Mouse (Mus musculus) neural tube, embryonic 13.5 days (tissue): ENCODE results near the gene 4930412O13Rik. TPM values are rescaled to one million over a fixed set of nuclear protein-coding genes. Genes with fewer than 3 reads are reported as not detected.
A peak's percentile ranks its signal among the peaks of the same experiment; 100 is the strongest.

ENCODE experiments used
- ATAC-seq: fragments of 200-750 bp; cut with Nextera tagmentation; 2 replicates; pipeline ENCODE4 v1.8.0; 2017; ENCODE audit warnings: low read depth, mild to moderate bottlenecking, moderate TSS enrichment, moderate library complexity
- H3K27ac ChIP-seq: fragments of 300-500 bp; sonication (generic); replicated peaks from 2 replicates; pipeline ENCODE4 v1.5.1; 2015; ENCODE audit warnings: moderate library complexity, mild to moderate bottlenecking, inconsistent platforms
- H3K27me3 ChIP-seq: fragments of 300-500 bp; sonication (generic); 2 replicates; pipeline ENCODE4 v1.6.1; 2015; ENCODE audit warnings: mild to moderate bottlenecking, inconsistent platforms
- H3K36me3 ChIP-seq: fragments of 300-500 bp; sonication (generic); 2 replicates; pipeline ENCODE4 v1.6.1; 2015; ENCODE audit warnings: mild to moderate bottlenecking, inconsistent platforms
- H3K4me1 ChIP-seq: fragments of 300-500 bp; sonication (generic); replicated peaks from 2 replicates; pipeline ENCODE4 v1.6.1; 2015; ENCODE audit warnings: inconsistent platforms
- H3K4me2 ChIP-seq: fragments of 300-500 bp; sonication (generic); 2 replicates; pipeline ENCODE4 v1.6.1; 2015; ENCODE audit warnings: inconsistent platforms, mild to moderate bottlenecking, moderate library complexity
- H3K4me3 ChIP-seq: fragments of 300-500 bp; sonication (generic); 2 replicates; pipeline ENCODE4 v1.5.1; 2015; ENCODE audit warnings: mild to moderate bottlenecking, inconsistent platforms
- H3K9ac ChIP-seq: fragments of 300-500 bp; sonication (generic); 2 replicates; pipeline ENCODE4 v1.6.1; 2015; ENCODE audit warnings: moderate library complexity, mild to moderate bottlenecking, inconsistent platforms
- H3K9me3 ChIP-seq: fragments of 300-500 bp; sonication (generic); 2 replicates; pipeline ENCODE4 v1.6.1; 2016; ENCODE audit warnings: inconsistent platforms
- WGBS: fragments of 180-500 bp; shearing (Covaris S2); methylation state at CpG from one replicate; pipeline ENCODE4 v1.1.7; 2015; 5-methylcytosine and 5-hydroxymethylcytosine counted together
- polyA plus RNA-seq: library from polyadenylated mRNA; unstranded; fragments of >200 nt; fragmentation: Nextera tagmentation; extraction: Ambion mirVana; gene quantifications from 2 replicates; pipeline ENCODE4 v1.2.1, GENCODE M21; 2015

The 4930412O13Rik gene
- polyA plus RNA-seq, 1 experiment from 2014 or later: 0.29 TPM

DNA sequence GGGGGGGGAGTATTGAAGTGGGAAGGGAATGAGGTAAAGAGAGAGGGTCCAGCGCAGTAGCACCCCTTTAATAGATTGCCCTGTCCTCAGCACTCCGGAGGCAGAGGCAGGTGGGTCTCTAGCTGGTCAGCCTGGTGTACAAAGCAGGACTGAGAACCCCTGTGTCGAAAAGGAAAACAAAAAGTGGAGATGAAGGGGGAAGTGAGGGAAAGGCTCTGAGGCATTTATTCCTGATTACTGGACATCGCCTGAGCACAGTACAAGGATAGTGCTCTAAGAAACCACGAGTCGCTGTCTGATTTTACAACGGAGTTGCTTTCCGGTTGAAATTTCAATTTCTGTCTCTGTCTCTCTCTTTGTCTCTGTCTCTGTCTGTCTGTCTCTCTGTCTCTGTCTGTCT is 9.2 kb downstream of the 4930412O13Rik start:
- H3K36me3 ChIP-seq: no peaks in the 10 kb centered on the region
- H3K9me3 ChIP-seq: no peaks in the 10 kb centered on the region
- WGBS: 5% methylated on average over 8 of the region's 8 CpGs
- H3K9ac ChIP-seq: no peak overlapping the region
- no peak overlapping the region for H3K4me3 ChIP-seq
- no peak overlapping the region for H3K27ac ChIP-seq
- ATAC-seq: no peak
- H3K27me3 ChIP-seq: peaks cover 96% of the 10 kb centered on the region
- H3K4me2 ChIP-seq: no peak overlapping the region
- 0 out of 2 replicates have a peak, but pooled peaks cover 7% of the 10 kb centered on the region for H3K4me1 ChIP-seq

- H3K4me1 ChIP-seq: peaks cover 8% of the 10 kb centered on the region
- H3K27me3 ChIP-seq: peaks cover 96% of the 10 kb centered on the region
- no peak overlapping the region for H3K4me3 ChIP-seq
- no peaks in the 10 kb centered on the region for H3K36me3 ChIP-seq
- no peak overlapping the region for H3K4me2 ChIP-seq
- H3K27ac ChIP-seq: no peak overlapping the region
- H3K9ac ChIP-seq: no peak overlapping the region
- WGBS: under 1% methylated on average over 5 of the region's 5 CpGs
- ATAC-seq: no peak
- no peaks in the 10 kb centered on the region for H3K9me3 ChIP-seq
Measured at GRCm38 (mm10) chr2:9890906-9891305, 9.9 kb downstream of the 4930412O13Rik start.

- Histone ChIP-seq H3K36me3 (no peaks in the 10 kb centered on the region), H3K27ac (no peak overlapping the region), H3K9me3 (no peaks in the 10 kb centered on the region), H3K9ac (no peak overlapping the region), H3K4me3 (no peak overlapping the region), H3K27me3 (peaks cover 96% of the 10 kb centered on the region), H3K4me2 (no peak overlapping the region), H3K4me1 (peaks cover 12% of the 10 kb centered on the region)
- no peak for ATAC-seq
- 3% methylated on average over 7 of the region's 7 CpGs for WGBS
Measured at GRCm38 (mm10) chr2:9892541-9892940, 11.5 kb downstream of the 4930412O13Rik start.

DNA sequence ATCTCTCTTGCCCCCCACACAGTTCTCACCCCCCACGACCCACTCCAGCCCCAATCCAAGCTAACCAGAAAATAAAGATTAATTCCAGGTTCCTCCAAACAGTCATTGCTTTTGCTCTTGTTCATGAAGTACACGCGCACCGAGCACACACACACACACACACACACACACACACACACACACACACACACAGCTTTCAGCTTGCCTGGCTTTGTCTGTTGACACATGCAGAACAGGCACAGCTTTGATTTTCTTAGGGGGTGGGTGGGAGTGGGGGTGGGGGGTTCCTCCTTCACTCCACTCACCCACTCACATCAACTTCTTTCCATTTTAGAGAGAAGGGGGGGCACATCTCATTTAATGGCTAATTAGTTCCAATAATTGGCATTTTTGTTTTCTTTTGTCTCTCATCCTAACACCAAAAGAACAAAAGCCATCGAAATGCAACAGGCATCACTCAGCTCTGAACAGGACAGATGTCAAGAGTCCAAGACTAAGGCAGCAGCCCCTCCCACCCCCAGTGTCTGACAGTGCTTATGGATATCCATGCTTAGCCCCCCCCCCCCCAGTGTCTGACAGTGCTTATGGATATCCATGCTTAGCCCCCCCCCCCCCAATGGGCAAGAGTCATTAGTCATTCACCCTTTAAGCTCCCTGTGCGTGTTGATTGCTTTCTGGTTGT is 12.4 kb downstream of the 4930412O13Rik start:
- no peak for ATAC-seq
- Histone ChIP-seq H3K36me3 (no peaks in the 10 kb centered on the region), H3K4me3 (no peak overlapping the region), H3K4me2 (no peak overlapping the region), H3K27me3 (peaks cover 96% of the 10 kb centered on the region), H3K9ac (no peak overlapping the region), H3K27ac (no peak overlapping the region), H3K9me3 (no peaks in the 10 kb centered on the region), H3K4me1 (peaks cover 12% of the 10 kb centered on the region)
- 0% methylated on average over 6 of the region's 6 CpGs for WGBS

- under 1% methylated on average over 19 of the region's 19 CpGs for WGBS
- Histone ChIP-seq H3K36me3 (no peaks in the 10 kb centered on the region), H3K27me3 (peaks cover 96% of the 10 kb centered on the region), H3K9me3 (no peaks in the 10 kb centered on the region), H3K4me1 (peaks cover 5% of the 10 kb centered on the region), H3K27ac (no peak overlapping the region), H3K4me3 (no peak overlapping the region), H3K4me2 (no peak overlapping the region), H3K9ac (no peak overlapping the region)
- no peak for ATAC-seq
Measured at GRCm38 (mm10) chr2:9894836-9895593, 14.0 kb downstream of the 4930412O13Rik start.

GRCm38 (mm10) chr2:9896097-9896770 is 15.2 kb downstream of the 4930412O13Rik start:
- no peak overlapping the region for H3K9ac ChIP-seq
- 0 out of 2 replicates have a peak overlapping the region, but pooled peaks have one; percentile 14 for H3K4me2 ChIP-seq
- 0 out of 2 replicates have a peak, but pooled peaks have one; percentile 13 for ATAC-seq
- under 1% methylated on average over 22 of the region's 22 CpGs for WGBS
- H3K9me3 ChIP-seq: no peaks in the 10 kb centered on the region
- H3K36me3 ChIP-seq: no peaks in the 10 kb centered on the region
- H3K27me3 ChIP-seq: peaks cover 91% of the 10 kb centered on the region
- H3K4me3 ChIP-seq: no peak overlapping the region
- peaks cover 5% of the 10 kb centered on the region for H3K4me1 ChIP-seq
- no peak overlapping the region for H3K27ac ChIP-seq

GRCm38 (mm10) chr2:9897846-9898245 is 16.8 kb downstream of the 4930412O13Rik start:
- peaks cover 91% of the 10 kb centered on the region for H3K27me3 ChIP-seq
- WGBS: 4% methylated on average over 8 of the region's 8 CpGs
- peaks cover 5% of the 10 kb centered on the region for H3K4me1 ChIP-seq
- no peak for ATAC-seq
- no peak overlapping the region for H3K27ac ChIP-seq
- no peak overlapping the region for H3K9ac ChIP-seq
- no peaks in the 10 kb centered on the region for H3K9me3 ChIP-seq
- no peak overlapping the region for H3K4me3 ChIP-seq
- H3K4me2 ChIP-seq: no peak overlapping the region
- no peaks in the 10 kb centered on the region for H3K36me3 ChIP-seq

DNA sequence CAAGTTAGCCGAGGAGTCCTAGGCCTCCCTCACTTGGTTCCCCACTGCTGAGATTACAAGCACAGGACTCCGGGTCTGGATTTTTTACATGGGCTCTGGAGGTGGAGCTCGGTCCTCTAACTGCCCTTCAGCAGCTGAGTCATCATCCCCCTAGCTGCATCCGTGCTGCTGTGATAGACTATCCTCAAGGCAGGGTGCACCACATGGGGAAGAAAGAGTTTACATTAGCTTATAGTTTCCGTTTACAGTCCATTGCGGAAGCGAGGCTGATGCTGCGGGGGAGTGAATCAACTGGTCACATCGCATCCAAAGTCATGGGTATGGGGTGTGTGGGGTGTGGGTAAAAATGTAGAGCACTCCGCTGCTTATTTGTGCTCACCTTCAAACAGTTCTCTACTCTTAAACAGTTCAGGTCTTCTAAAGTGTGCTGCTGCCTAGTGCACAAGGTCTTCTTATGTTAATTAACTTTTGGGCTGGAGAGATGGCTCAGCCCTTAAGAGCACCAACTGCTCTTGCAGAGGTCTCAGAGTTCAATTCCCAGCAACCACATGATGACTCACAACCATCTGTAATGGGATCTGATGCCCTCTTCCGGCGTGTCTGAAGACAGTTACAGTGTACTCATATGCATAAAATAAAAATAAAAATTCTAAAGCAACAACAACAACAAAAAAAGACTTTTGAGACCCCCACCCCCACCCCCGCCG is 23.0 kb downstream of the 4930412O13Rik start:
- WGBS: 67% methylated on average over 14 of the region's 14 CpGs
- no peak for ATAC-seq

DNA sequence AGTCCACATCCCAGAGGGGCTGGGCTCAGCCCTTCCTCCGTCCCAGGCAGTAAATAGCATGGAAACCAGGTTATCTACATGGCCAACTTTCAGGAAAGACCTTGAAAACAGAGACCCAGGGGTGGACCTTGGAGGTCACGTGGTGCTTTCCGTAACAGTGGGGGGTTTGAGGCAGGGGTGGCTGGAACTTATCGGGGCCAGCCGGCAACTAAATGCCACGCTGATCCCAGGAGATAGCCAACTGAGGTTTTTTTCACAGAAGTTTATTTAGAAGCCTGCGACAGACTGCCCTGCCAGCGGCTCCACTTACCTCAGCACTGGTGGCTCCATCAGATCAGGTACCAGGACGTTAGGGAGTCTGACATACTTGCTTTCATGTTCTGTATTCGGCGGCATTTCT is 24.9 kb downstream of the 4930412O13Rik start:
- 9% methylated on average over 11 of the region's 11 CpGs for WGBS
- no peak for ATAC-seq
- H3K36me3 ChIP-seq: no peaks in the 10 kb centered on the region
- H3K27me3 ChIP-seq: peaks cover 21% of the 10 kb centered on the region
- H3K4me3 ChIP-seq: no peak overlapping the region
- H3K9me3 ChIP-seq: no peaks in the 10 kb centered on the region
- 0 out of 2 replicates have a peak overlapping the region, but pooled peaks have one; percentile 7 for H3K4me2 ChIP-seq
- no peaks in the 10 kb centered on the region for H3K4me1 ChIP-seq
- no peak overlapping the region for H3K27ac ChIP-seq
- H3K9ac ChIP-seq: no peak overlapping the region

More for the DNA sequence above, 23.0 kb downstream of the 4930412O13Rik start:
- Histone ChIP-seq H3K27me3 (peaks cover 36% of the 10 kb centered on the region), H3K9me3 (no peaks in the 10 kb centered on the region), H3K9ac (no peak overlapping the region), H3K36me3 (no peaks in the 10 kb centered on the region), H3K27ac (no peak overlapping the region), H3K4me1 (no peaks in the 10 kb centered on the region), H3K4me3 (no peak overlapping the region), H3K4me2 (no peak overlapping the region)

DNA sequence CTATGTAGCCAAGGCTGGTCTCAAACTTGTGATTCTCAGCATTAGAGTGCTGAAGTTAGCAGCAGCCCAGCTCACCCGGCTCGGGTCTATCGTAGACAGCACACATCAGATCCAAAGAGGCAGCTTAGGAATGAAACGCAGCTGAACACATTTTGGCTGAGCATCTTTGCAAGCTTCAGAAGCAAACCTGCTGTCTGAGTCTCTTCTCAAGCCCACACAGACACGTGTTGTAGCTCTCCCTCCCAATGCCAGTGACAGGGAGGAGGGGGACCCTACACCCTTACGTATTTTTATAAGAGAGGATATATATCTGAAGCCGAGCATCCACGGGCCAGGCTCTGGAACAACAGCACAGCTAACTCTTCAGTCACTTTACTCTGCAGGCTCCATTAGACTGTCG is 36.5 kb downstream of the 4930412O13Rik start:
- no peak for ATAC-seq
- Histone ChIP-seq H3K4me1 (no peaks in the 10 kb centered on the region), H3K36me3 (peaks cover 33% of the 10 kb centered on the region), H3K27me3 (no peaks in the 10 kb centered on the region), H3K9ac (no peak overlapping the region), H3K4me3 (no peak overlapping the region), H3K27ac (no peak overlapping the region), H3K4me2 (no peak overlapping the region), H3K9me3 (no peaks in the 10 kb centered on the region)
- 90% methylated on average over 9 of the region's 9 CpGs for WGBS

- no peak overlapping the region for H3K4me3 ChIP-seq
- no peak overlapping the region for H3K27ac ChIP-seq
- H3K4me2 ChIP-seq: no peak overlapping the region
- H3K27me3 ChIP-seq: no peaks in the 10 kb centered on the region
- H3K9ac ChIP-seq: no peak overlapping the region
- no peak for ATAC-seq
- H3K36me3 ChIP-seq: peaks cover 33% of the 10 kb centered on the region
- 91% methylated on average over 17 of the region's 17 CpGs for WGBS
- no peaks in the 10 kb centered on the region for H3K4me1 ChIP-seq
- no peaks in the 10 kb centered on the region for H3K9me3 ChIP-seq
Measured at GRCm38 (mm10) chr2:9918691-9919471, 37.8 kb downstream of the 4930412O13Rik start.
